Comparison of ENCODE assay signal across 8 mouse cellular contexts in genomic region chr10:81641978-81642647, GRCm38 (mm10). TPM values are rescaled to one million over a fixed set of nuclear protein-coding genes. Genes with fewer than 3 reads are reported as not detected.
A peak's percentile ranks its signal among the peaks of the same experiment; 100 is the strongest.
DNase-seq lines count a peak whose midpoint lies in the region; ATAC-seq and TF ChIP-seq lines count a peak whose summit lies in the region.

No protein-coding gene starts in this region.

- H3K36me3 ChIP-seq in intestine, embryonic 14.5 days (ENCODE audit: control insufficient read depth, insufficient read depth, low read length): no peaks in the 10 kb centered on the region
- 0 out of 2 replicates have a peak, but pooled peaks cover 4% of the 10 kb centered on the region for H3K36me3 ChIP-seq in neural tube, embryonic 13.5 days

- H3K4me2 ChIP-seq in intestine, embryonic 14.5 days (ENCODE audit: low read length): peak overlapping the region; percentile 84
- peak overlapping the region; percentile 92 for H3K4me2 ChIP-seq in neural tube, embryonic 13.5 days

- H3K4me1 ChIP-seq in intestine, embryonic 14.5 days (replicated peaks; ENCODE audit: control insufficient read depth, insufficient read depth, low read length): peaks cover 9% of the 10 kb centered on the region
- peaks cover 33% of the 10 kb centered on the region for H3K4me1 ChIP-seq in neural tube, embryonic 13.5 days (replicated peaks)

- H3K4me3 ChIP-seq in gastrocnemius, adult 2 months: peak overlapping the region; percentile 97
- H3K4me3 ChIP-seq in intestine, embryonic 14.5 days (ENCODE audit: low read depth, low read length): peak overlapping the region; percentile 80
- peak overlapping the region; percentile 68 for H3K4me3 ChIP-seq in neural tube, embryonic 13.5 days

- WGBS in intestine, embryonic 14.5 days: 74% methylated on average over 8 of the region's 8 CpGs
- WGBS in neural tube, embryonic 13.5 days: 82% methylated on average over 8 of the region's 8 CpGs

- no peaks in the 10 kb centered on the region for H3K27me3 ChIP-seq in intestine, embryonic 14.5 days (replicated peaks; ENCODE audit: control insufficient read depth, insufficient read depth, low read length)
- no peaks in the 10 kb centered on the region; the same call in 1 of the 2 replicates for H3K27me3 ChIP-seq in neural tube, embryonic 13.5 days

- ATAC-seq in intestine, embryonic 14.5 days (replicated peaks; ENCODE audit: low FRiP score, low TSS enrichment, low read depth): no peak
- no peak for ATAC-seq in neural tube, embryonic 13.5 days (ENCODE audit: low read depth)

- peak overlapping the region; percentile 93 for H3K9ac ChIP-seq in intestine, embryonic 14.5 days (ENCODE audit: low read length)
- peak overlapping the region; percentile 96 for H3K9ac ChIP-seq in neural tube, embryonic 13.5 days

- H3K27ac ChIP-seq in gastrocnemius, adult 2 months: peak overlapping the region; percentile 96
- no peak overlapping the region for H3K27ac ChIP-seq in intestine, embryonic 14.5 days (ENCODE audit: low read depth)
- peak overlapping the region; percentile 95 for H3K27ac ChIP-seq in neural tube, embryonic 13.5 days (replicated peaks)

- DNase-seq in gastrocnemius, adult 2 months: no peak
- DNase-seq in gastrocnemius, postnatal 10 days: no peak
- peak; percentile 14 for DNase-seq in thymus, postnatal 4 days
- DNase-seq in thymus, postnatal 14 days: no peak
- DNase-seq in intestine, embryonic 14.5 days (ENCODE audit: low spot score): no peak
- no peak for DNase-seq in retina, postnatal 1 day
- DNase-seq in spleen, adult 12 weeks (ENCODE audit: low spot score): no peak

- no peaks in the 10 kb centered on the region for H3K9me3 ChIP-seq in intestine, embryonic 14.5 days (ENCODE audit: control insufficient read depth, low read length)
- H3K9me3 ChIP-seq in neural tube, embryonic 13.5 days: no peaks in the 10 kb centered on the region

- intact Hi-C loops in gastrocnemius, adult 2 months (cut with DNase I): loop anchor here (10.0 kb wide), 1 partner anchor 533 kb away; no protein-coding TSS in a partner anchor

- no peak for TF ChIP-seq CTCF in gastrocnemius, adult 2 months (IDR thresholded peaks at IDR 0.05)

RNA-seq across cellular contexts. Expression of gene Gm10778, which starts 6.7 kb away (rescaled TPM):
- 1 to 10 TPM; 1.8 TPM for total RNA-seq in gastrocnemius, adult 2 months (2021)
- total RNA-seq in gastrocnemius, postnatal 10 days (2021): 1 to 10 TPM; 1.7 to 2.2 TPM
- polyA plus RNA-seq in intestine, embryonic 14.5 days (2014; fragmentation: Nextera tagmentation; extraction: Ambion mirVana): 4.3 and 5.6 TPM in 2 replicates
- polyA plus RNA-seq in neural tube, embryonic 13.5 days (2015; fragmentation: Nextera tagmentation; extraction: Ambion mirVana): 6.6 and 9.2 TPM in 2 replicates

RNA-seq across cellular contexts. Expression of gene Ankrd24, which starts 13.8 kb away (rescaled TPM):
- 10 to 100 TPM in 1 of 2 experiments, 1 to 10 TPM in 1; 6.8 to 10.5 TPM for total RNA-seq in gastrocnemius, adult 2 months (2021)
- total RNA-seq in gastrocnemius, postnatal 10 days (2021): 10 to 100 TPM; 13.0 to 18.4 TPM
- polyA plus RNA-seq in intestine, embryonic 14.5 days (2014; fragmentation: Nextera tagmentation; extraction: Ambion mirVana): 4.7 and 6.4 TPM in 2 replicates
- polyA plus RNA-seq in neural tube, embryonic 13.5 days (2015; fragmentation: Nextera tagmentation; extraction: Ambion mirVana): 10.6 and 11.8 TPM in 2 replicates

RNA-seq across cellular contexts. Expression of gene Sirt6, which starts 14.5 kb away (rescaled TPM):
- 1 to 10 TPM; 4.7 to 5.6 TPM for total RNA-seq in gastrocnemius, adult 2 months (2021)
- 1 to 10 TPM; 7.3 to 9.7 TPM for total RNA-seq in gastrocnemius, postnatal 10 days (2021)
- 34.1 and 39.2 TPM in 2 replicates for polyA plus RNA-seq in intestine, embryonic 14.5 days (2014; fragmentation: Nextera tagmentation; extraction: Ambion mirVana)
- 56.2 and 57.6 TPM in 2 replicates for polyA plus RNA-seq in neural tube, embryonic 13.5 days (2015; fragmentation: Nextera tagmentation; extraction: Ambion mirVana)

RNA-seq across cellular contexts. Expression of gene BC025920, which starts 36.0 kb away (rescaled TPM):
- 1 to 10 TPM; 2.5 to 3.9 TPM for total RNA-seq in gastrocnemius, adult 2 months (2021)
- total RNA-seq in gastrocnemius, postnatal 10 days (2021): 1 to 10 TPM; 1.6 to 1.8 TPM
- polyA plus RNA-seq in intestine, embryonic 14.5 days (2014; fragmentation: Nextera tagmentation; extraction: Ambion mirVana): 0.61 and 1.5 TPM in 2 replicates
- 2.5 and 3.3 TPM in 2 replicates for polyA plus RNA-seq in neural tube, embryonic 13.5 days (2015; fragmentation: Nextera tagmentation; extraction: Ambion mirVana)

RNA-seq across cellular contexts. Expression of gene Tle6, which starts 41.2 kb away (rescaled TPM):
- 1 to 10 TPM; 5.6 to 6.7 TPM for total RNA-seq in gastrocnemius, adult 2 months (2021)
- 1 to 10 TPM; 2.2 to 3.1 TPM for total RNA-seq in gastrocnemius, postnatal 10 days (2021)
- 15.0 and 21.3 TPM in 2 replicates for polyA plus RNA-seq in intestine, embryonic 14.5 days (2014; fragmentation: Nextera tagmentation; extraction: Ambion mirVana)
- polyA plus RNA-seq in neural tube, embryonic 13.5 days (2015; fragmentation: Nextera tagmentation; extraction: Ambion mirVana): 4.9 and 6.2 TPM in 2 replicates
